Mouse (Mus musculus) Patski (cell line): ENCODE data around the gene Csrp1. TPM values are rescaled to one million over a fixed set of nuclear protein-coding genes. Genes with fewer than 3 reads are reported as not detected.

Source experiments
- ATAC-seq: fragments of 100-300 bp; one replicate; pipeline ENCODE4 v1.8.0; 2021
- CTCF ChIA-PET: fragments of 350-600 bp; sonication (Branson Sonifier 250); formaldehyde crosslinking; loops from one replicate; lab custom pipeline; 2022; ENCODE audit warnings: inconsistent platforms; lab: Charles Lee
- POLR2A ChIA-PET: fragments of 350-600 bp; sonication (Branson Sonifier 250); formaldehyde crosslinking; loops from one replicate; lab custom pipeline; 2022; ENCODE audit warnings: antibody characterized with exemption, inconsistent platforms; lab: Charles Lee
- DNase-seq: peaks from one replicate; pipeline ENCODE4 v3.0.0-alpha.2; 2011; ENCODE audit warnings: low read depth, low spot score
- H3K27me3 ChIP-seq: fragments of 371-371 bp; one replicate; pipeline ENCODE4 v1.5.1; 2021
- CTCF ChIP-seq: fragments of 100-300 bp; IDR thresholded peaks from one replicate; pipeline ENCODE4 v1.5.1; 2021
- in situ Hi-C: fragments of 300-500 bp; cut with MboI; formaldehyde crosslinking; loops from 3 replicates; pipeline ENCODE4 v1.11.1; 2018; ENCODE audit warnings: low pct_unique_long_range_greater_than_20kb, mixed read lengths
- polyA plus RNA-seq: library from polyadenylated mRNA; unstranded; gene quantifications from one replicate; pipeline ENCODE4 v1.2.3, GENCODE M21; 2021

Gene Csrp1
- polyA plus RNA-seq, 1 experiment from 2014 or later = 227 TPM

- DNase-seq = no peak
- ATAC-seq = no peak
- ChIA-PET CTCF (interaction anchor here (0.9 kb wide), 1 partner anchor 48 kb away, joined by 3 read pairs; no protein-coding TSS in a partner anchor), POLR2A (no interaction called here)
- TF ChIP-seq CTCF = peak; percentile 54
- in situ Hi-C loops = no loop called here
- no peaks in the 10 kb centered on the region for H3K27me3 ChIP-seq
Observed at GRCm38 (mm10) chr1:135704317-135704821, 15.5 kb upstream of the Csrp1 start.

GRCm38 (mm10) chr1:135708369-135708768 lies 11.5 kb upstream of the Csrp1 start:
- no peaks in the 10 kb centered on the region for H3K27me3 ChIP-seq
- ChIA-PET POLR2A (no interaction called here), CTCF (no interaction called here)
- ATAC-seq (no peak), DNase-seq (no peak)
- in situ Hi-C loops = no loop called here
- no peak for TF ChIP-seq CTCF

- DNase-seq = no peak
- H3K27me3 ChIP-seq = no peaks in the 10 kb centered on the region
- no peak for TF ChIP-seq CTCF
- peak; percentile 52 for ATAC-seq
- CTCF ChIA-PET = interaction anchor here (0.8 to 1.2 kb wide), 2 partner anchors 11 to 41 kb away, joined by 3 read pairs; no protein-coding TSS in a partner anchor
- POLR2A ChIA-PET = no interaction called here
- in situ Hi-C loops = no loop called here
Observed at GRCm38 (mm10) chr1:135711126-135711525, 8.7 kb upstream of the Csrp1 start.

GRCm38 (mm10) chr1:135714028-135714815 lies 5.6 kb upstream of the Csrp1 start:
- ATAC-seq = no peak
- H3K27me3 ChIP-seq = no peaks in the 10 kb centered on the region
- no peak for DNase-seq
- no peak for TF ChIP-seq CTCF
- in situ Hi-C loops = no loop called here
- ChIA-PET POLR2A (no interaction called here), CTCF (interaction anchor here (10.3 kb wide), 1 partner anchor 40 kb away, joined by 118 read pairs; no protein-coding TSS in a partner anchor)

- in situ Hi-C loops = loop anchor here (5.0 kb wide), 1 partner anchor 37 kb away; no protein-coding TSS in a partner anchor
- ChIA-PET POLR2A (no interaction called here), CTCF (interaction anchor here (1.4 to 10.3 kb wide), 3 partner anchors 39 to 74 kb away, joined by 5 to 118 read pairs (median 6); no protein-coding TSS in a partner anchor)
- DNase-seq (peak; percentile 48), ATAC-seq (peak; percentile 83)
- no peaks in the 10 kb centered on the region for H3K27me3 ChIP-seq
- no peak for TF ChIP-seq CTCF
Observed at GRCm38 (mm10) chr1:135714901-135715609, 4.8 kb upstream of the Csrp1 start.

GRCm38 (mm10) chr1:135719486-135719885 lies 375 bp upstream of the Csrp1 start:
- ChIA-PET POLR2A (no interaction called here), CTCF (interaction anchor here (0.6 to 10.3 kb wide), 9 partner anchors 16 to 70 kb away, joined by 3 to 118 read pairs (median 5); partner anchors contain the start of gene Tnni1)
- ATAC-seq (no peak), DNase-seq (no peak)
- in situ Hi-C loops = loop anchor here (5.0 kb wide), 1 partner anchor 33 kb away; no protein-coding TSS in a partner anchor
- peak; percentile 84 for TF ChIP-seq CTCF
- no peaks in the 10 kb centered on the region for H3K27me3 ChIP-seq

GRCm38 (mm10) chr1:135723016-135723415 lies 3.2 kb downstream of the Csrp1 start:
- no peak for ATAC-seq
- CTCF ChIA-PET = interaction anchor here (1.3 to 10.3 kb wide), 2 partner anchors 10 to 31 kb away, joined by 3 to 118 read pairs; no protein-coding TSS in a partner anchor
- no peak for DNase-seq
- in situ Hi-C loops = loop anchor here (5.0 kb wide), 1 partner anchor 59 kb away; no protein-coding TSS in a partner anchor
- no peaks in the 10 kb centered on the region for H3K27me3 ChIP-seq
- no peak for TF ChIP-seq CTCF
- POLR2A ChIA-PET = interaction anchor here (1.3 kb wide), 1 partner anchor 30 kb away, joined by 4 read pairs; no protein-coding TSS in a partner anchor

- no peak for TF ChIP-seq CTCF
- DNase-seq (no peak), ATAC-seq (no peak)
- ChIA-PET CTCF (interaction anchor here (1.1 to 10.3 kb wide), 3 partner anchors 30 to 64 kb away, joined by 3 to 118 read pairs (median 4); no protein-coding TSS in a partner anchor), POLR2A (no interaction called here)
- in situ Hi-C loops = loop anchor here (5.0 kb wide), 1 partner anchor 58 kb away; no protein-coding TSS in a partner anchor
- no peaks in the 10 kb centered on the region for H3K27me3 ChIP-seq
Observed at GRCm38 (mm10) chr1:135724134-135724533, 4.3 kb downstream of the Csrp1 start.

- H3K27me3 ChIP-seq = no peaks in the 10 kb centered on the region
- TF ChIP-seq CTCF = no peak
- in situ Hi-C loops = no loop called here
- ChIA-PET CTCF (interaction anchor here (1.7 to 4.8 kb wide), 2 partner anchors 27 to 64 kb away, joined by 7 to 22 read pairs; no protein-coding TSS in a partner anchor), POLR2A (no interaction called here)
- DNase-seq = no peak
- ATAC-seq = no peak
Observed at GRCm38 (mm10) chr1:135725324-135725723, 5.5 kb downstream of the Csrp1 start.

- no peak for DNase-seq
- TF ChIP-seq CTCF = no peak
- H3K27me3 ChIP-seq = no peaks in the 10 kb centered on the region
- ATAC-seq = no peak
- in situ Hi-C loops = no loop called here
- POLR2A ChIA-PET = interaction anchor here (0.9 kb wide), 1 partner anchor 27 kb away, joined by 3 read pairs; no protein-coding TSS in a partner anchor
- CTCF ChIA-PET = interaction anchor here (1.0 to 4.8 kb wide), 5 partner anchors 27 to 103 kb away, joined by 3 to 22 read pairs (median 5); partner anchors contain the start of gene Tnni1
Observed at GRCm38 (mm10) chr1:135725936-135726335, 6.1 kb downstream of the Csrp1 start.
